Mouse (Mus musculus) thymus, postnatal 4 days (tissue): ENCODE results near the gene Mrvi1.
A peak's percentile ranks its signal among the peaks of the same experiment; 100 is the strongest.

Experiments used
- DNase-seq: peaks from one replicate; pipeline ENCODE4 v3.0.0; 2021

Mrvi1 gene

GRCm38 (mm10) chr7:110977699-110978392 is 4.4 kb downstream of the Mrvi1 start:
- DNase-seq: no peak

- no peak for DNase-seq
These were observed 8.8 kb downstream of the Mrvi1 start for GRCm38 (mm10) chr7:110973450-110973849.

- DNase-seq: no peak
These were observed 9.5 kb downstream of the Mrvi1 start for GRCm38 (mm10) chr7:110972796-110973195.

DNA sequence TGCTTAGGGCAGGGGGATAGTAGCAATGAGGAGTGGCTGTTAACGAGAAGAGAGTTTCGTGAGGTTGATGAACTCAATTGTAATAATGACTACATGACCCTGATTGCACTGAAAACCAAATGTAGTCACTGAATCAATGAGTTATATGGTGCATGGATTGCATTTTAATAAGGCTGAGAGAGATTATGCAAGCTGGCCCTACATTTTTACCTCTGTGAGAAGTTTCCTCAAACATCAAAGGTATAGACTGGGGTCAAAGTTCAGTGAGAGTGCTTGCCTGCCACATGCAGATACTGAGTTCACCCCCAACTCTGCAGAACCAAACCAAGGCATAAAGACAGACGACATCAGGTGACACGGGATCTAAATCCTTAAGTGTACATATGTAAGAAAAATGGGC is 14.9 kb downstream of the Mrvi1 start:
- no peak for DNase-seq

DNA sequence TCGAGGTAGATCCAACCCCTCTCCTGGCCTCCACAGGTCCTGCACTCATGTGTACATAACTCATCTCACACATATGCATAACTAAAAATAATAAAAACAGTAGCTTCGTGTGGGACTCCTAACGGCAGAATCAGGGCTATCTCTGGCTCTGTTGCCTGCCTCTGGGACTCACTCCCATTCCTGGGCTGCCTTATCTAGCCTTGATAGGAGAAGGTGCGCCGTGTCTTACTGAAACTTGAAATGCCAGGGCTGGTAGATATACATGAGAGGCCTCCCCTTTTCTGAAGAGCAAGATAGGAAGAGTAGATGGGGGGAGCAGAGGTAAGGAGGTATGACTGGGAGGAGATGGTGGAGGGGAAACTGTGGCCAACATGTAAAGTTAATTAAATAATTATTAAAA is 15.4 kb downstream of the Mrvi1 start:
- DNase-seq: no peak

DNA sequence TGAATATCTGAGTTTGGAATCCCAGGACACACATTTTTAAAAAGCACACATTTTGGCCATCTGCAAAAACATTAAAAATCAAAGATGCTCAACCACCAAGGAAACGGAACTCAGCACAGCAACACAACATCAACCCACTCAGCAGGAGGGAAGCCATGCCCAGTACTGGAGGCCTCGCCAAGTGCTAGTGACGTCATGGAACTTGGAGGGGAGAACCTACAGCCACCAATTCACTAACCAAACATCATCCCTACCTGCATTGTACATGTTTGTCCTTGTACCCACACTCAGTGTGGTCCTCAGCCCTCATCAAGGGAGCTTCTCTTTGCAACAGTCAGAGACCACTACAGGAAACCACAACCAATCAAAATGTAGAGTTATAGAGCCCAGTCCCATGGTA is 16.9 kb downstream of the Mrvi1 start:
- no peak for DNase-seq

DNA sequence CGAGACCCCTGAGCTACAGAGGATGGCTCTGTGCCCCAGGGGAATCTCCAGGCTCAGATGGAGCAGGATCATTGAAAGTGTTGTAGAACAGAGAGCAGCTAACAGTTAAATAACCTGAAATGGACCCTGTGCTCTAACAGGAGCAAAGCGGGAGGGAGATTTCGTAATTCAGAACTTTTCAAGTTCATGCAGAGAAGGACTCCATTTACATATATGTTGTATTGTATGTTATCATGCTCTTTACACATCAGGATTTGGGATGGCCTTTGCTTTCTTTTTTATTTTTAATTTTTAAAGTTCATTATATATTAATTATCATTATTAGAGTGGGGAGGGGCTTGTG is 18.6 kb downstream of the Mrvi1 start:
- DNase-seq: no peak

- DNase-seq: no peak
These were observed 19.2 kb downstream of the Mrvi1 start for GRCm38 (mm10) chr7:110962943-110963654.

DNA sequence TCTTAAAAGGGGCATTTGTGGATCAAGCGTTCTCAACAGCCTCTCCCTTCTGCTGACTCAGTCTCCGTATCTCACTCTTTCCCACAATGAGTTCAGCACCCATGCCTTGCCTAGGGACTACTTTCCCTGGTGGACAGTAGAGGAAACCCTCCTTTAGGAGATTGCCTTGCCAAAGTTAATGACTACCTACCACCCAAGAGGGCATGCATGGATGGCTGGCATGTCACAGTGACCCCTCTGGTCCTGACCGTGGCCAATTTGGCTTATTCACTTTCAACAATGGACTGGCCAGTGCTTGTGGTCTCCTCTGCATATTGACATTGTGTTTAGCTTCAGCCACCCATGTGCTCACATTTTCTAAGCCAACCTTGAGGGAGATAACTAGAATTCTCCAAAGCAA is 19.8 kb downstream of the Mrvi1 start:
- DNase-seq: no peak

GRCm38 (mm10) chr7:110956422-110957170 is 25.7 kb downstream of the Mrvi1 start:
- peak; percentile 57 for DNase-seq

DNA sequence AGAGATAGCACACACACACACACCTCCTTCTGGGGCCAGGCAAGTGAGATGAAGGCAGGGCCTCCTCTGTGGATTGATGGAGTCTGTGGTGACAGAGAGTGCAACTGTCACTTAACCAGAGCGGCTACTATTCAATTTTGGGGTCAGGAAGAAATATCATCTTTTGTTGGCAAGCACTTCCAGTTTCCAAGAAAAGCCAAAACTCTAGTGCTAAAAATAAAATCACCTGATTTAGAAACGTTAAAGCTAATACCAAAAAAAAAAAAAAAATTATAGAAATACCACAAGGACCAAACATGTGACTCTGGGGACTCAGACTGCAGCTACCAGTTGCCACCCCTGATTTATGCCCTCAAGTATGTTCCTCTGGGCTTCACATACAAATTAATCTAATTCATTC is 26.7 kb downstream of the Mrvi1 start:
- no peak for DNase-seq

- no peak for DNase-seq
These were observed 28.0 kb downstream of the Mrvi1 start for GRCm38 (mm10) chr7:110954072-110954858.

- no peak for DNase-seq
These were observed 29.1 kb downstream of the Mrvi1 start for GRCm38 (mm10) chr7:110953210-110953609.

GRCm38 (mm10) chr7:110950621-110950925 is 31.7 kb downstream of the Mrvi1 start:
- no peak for DNase-seq

- no peak for DNase-seq
These were observed 32.3 kb downstream of the Mrvi1 start for GRCm38 (mm10) chr7:110949785-110950620.

DNA sequence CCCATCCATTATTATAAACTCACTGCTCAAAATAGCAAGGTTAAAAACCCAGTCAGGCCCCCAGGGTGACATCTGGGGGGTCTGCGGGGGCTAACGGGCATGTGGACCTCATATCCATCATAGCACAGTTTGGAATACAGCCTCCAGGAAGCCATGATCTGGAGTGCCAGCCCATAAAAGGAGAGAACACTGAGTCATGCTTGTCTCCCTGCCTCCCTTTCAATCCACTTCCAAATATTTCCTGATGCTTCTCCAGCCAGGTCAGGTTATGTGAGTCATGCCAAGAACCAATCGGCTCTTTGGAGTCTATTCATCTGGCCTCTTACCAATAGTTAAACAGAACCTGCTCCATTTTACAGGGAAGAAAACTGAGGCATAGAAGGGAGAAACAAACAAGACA is 33.7 kb downstream of the Mrvi1 start:
- no peak for DNase-seq

- DNase-seq: no peak
These were observed 34.6 kb downstream of the Mrvi1 start for GRCm38 (mm10) chr7:110947616-110948015.

DNA sequence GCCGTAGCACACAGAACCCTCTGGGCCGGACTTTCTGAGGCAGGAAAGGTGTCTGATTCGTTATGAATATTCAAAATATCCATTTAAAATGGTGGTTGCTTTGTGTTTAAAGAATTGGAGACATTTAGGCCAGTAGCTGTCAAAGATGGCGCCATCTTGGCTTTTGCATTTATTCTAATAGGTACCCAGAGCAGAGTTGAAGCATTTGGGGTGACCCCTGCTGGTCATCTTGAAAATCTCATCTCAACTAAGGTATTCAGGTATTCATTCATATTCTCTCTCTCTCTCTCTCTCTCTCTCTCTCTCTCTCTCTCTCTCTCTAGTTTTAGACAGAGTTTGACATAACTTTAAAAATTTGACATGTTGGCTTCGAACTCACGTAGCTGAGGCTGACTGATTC is 35.5 kb downstream of the Mrvi1 start:
- peak; percentile 46 for DNase-seq

GRCm38 (mm10) chr7:110944321-110944720 is 37.9 kb downstream of the Mrvi1 start:
- no peak for DNase-seq

- DNase-seq: no peak
These were observed 40.3 kb downstream of the Mrvi1 start for GRCm38 (mm10) chr7:110941701-110942530.

DNA sequence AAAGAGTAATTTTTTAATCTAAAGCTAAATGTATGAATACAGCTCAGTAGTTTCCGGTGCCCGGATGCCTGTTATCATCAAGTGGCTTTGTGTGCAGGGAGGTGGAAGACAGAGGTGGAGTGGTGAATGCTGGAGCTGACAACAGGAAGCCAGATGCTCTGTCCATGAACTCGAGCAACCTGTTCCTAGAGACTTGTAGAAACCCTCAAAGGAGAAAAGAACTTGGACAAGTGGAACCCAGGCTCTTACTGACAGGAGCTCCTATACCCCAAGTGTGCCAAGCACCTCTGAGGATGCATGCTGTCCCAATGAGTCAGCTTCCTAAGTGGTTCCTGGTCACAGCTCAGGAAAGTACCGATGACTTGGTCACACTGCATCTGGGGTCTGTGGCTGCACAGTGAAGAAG is 41.1 kb downstream of the Mrvi1 start:
- DNase-seq: no peak
